Mouse (Mus musculus) lung, postnatal 4 days (tissue): ENCODE results near the gene Wdr19.
"Not testable (repeated sequence)": the region's sequence is repeated elsewhere in the genome, so short reads cannot be mapped to it uniquely, and the experiment has no call there.

Source experiments
- DNase-seq, 2 experiments: peaks; one replicate each; pipeline ENCODE4 v3.0.0; 2021

The Wdr19 gene

GRCm38 (mm10) chr5:65204726-65205125 is 5.2 kb downstream of the Wdr19 start:
- no peak for DNase-seq

GRCm38 (mm10) chr5:65213321-65213720 is 13.8 kb downstream of the Wdr19 start:
- DNase-seq, result peak in 1 of 2 experiments; percentile 55

- DNase-seq, result no peak
Observed at GRCm38 (mm10) chr5:65217305-65218269, 18.1 kb downstream of the Wdr19 start.

GRCm38 (mm10) chr5:65221037-65221436 is 21.5 kb downstream of the Wdr19 start:
- DNase-seq, result peak in 1 of 2 experiments; percentile 29

- DNase-seq, result no peak
Observed at GRCm38 (mm10) chr5:65224056-65224455, 24.6 kb downstream of the Wdr19 start.

- no peak for DNase-seq
Observed at GRCm38 (mm10) chr5:65231289-65232003, 31.9 kb downstream of the Wdr19 start.

GRCm38 (mm10) chr5:65242740-65243139 is 43.2 kb downstream of the Wdr19 start:
- DNase-seq, result peak in 1 of 2 experiments; percentile 36

GRCm38 (mm10) chr5:65247296-65247695 is 47.8 kb downstream of the Wdr19 start:
- peak in 1 of 2 experiments; percentile 14 for DNase-seq

GRCm38 (mm10) chr5:65250185-65250855 is 50.8 kb downstream of the Wdr19 start:
- DNase-seq, result no peak

- DNase-seq, result no peak
Observed at GRCm38 (mm10) chr5:65257910-65258505, 58.5 kb downstream of the Wdr19 start.

GRCm38 (mm10) chr5:65273966-65274365 is 74.5 kb downstream of the Wdr19 start:
- no peak for DNase-seq

GRCm38 (mm10) chr5:65279133-65279651 is 79.7 kb downstream of the Wdr19 start:
- DNase-seq, result peak; percentile 26 to 73

GRCm38 (mm10) chr5:65281216-65281615 is 81.7 kb downstream of the Wdr19 start:
- DNase-seq, result no peak

GRCm38 (mm10) chr5:65284171-65284570 is 84.7 kb downstream of the Wdr19 start:
- peak in 1 of 2 experiments; percentile 38 for DNase-seq

- DNase-seq, result no peak
Observed at GRCm38 (mm10) chr5:65287751-65288701, 88.5 kb downstream of the Wdr19 start.

GRCm38 (mm10) chr5:65289009-65289408 is 89.5 kb downstream of the Wdr19 start:
- DNase-seq, result not testable (repeated sequence)

GRCm38 (mm10) chr5:65293627-65294026 is 94.1 kb downstream of the Wdr19 start:
- no peak for DNase-seq

GRCm38 (mm10) chr5:65294270-65294669 is 94.8 kb downstream of the Wdr19 start:
- DNase-seq, result no peak

GRCm38 (mm10) chr5:65298167-65298950 is 98.9 kb downstream of the Wdr19 start:
- DNase-seq, result no peak

- not testable (repeated sequence) for DNase-seq
Observed at GRCm38 (mm10) chr5:65299623-65300022, 100.1 kb downstream of the Wdr19 start.
